Mouse (Mus musculus) embryonic fibroblast, embryonic 13.5 days (primary cell): ENCODE measurements around the gene Hltf.

Experiments used
- CTCF ChIP-seq: IDR thresholded peaks from 2 replicates; pipeline ENCODE4 v1.5.1; 2011; ENCODE audit warnings: mild to moderate bottlenecking, control low read depth, low read length, moderate library complexity, borderline replicate concordance; ENCODE audit not compliant: insufficient read depth
- POLR2A ChIP-seq: IDR thresholded peaks from 2 replicates; pipeline ENCODE4 v1.6.1; 2011; ENCODE audit warnings: low read depth, mild to moderate bottlenecking, control low read depth, low read length, moderate library complexity

DNA sequence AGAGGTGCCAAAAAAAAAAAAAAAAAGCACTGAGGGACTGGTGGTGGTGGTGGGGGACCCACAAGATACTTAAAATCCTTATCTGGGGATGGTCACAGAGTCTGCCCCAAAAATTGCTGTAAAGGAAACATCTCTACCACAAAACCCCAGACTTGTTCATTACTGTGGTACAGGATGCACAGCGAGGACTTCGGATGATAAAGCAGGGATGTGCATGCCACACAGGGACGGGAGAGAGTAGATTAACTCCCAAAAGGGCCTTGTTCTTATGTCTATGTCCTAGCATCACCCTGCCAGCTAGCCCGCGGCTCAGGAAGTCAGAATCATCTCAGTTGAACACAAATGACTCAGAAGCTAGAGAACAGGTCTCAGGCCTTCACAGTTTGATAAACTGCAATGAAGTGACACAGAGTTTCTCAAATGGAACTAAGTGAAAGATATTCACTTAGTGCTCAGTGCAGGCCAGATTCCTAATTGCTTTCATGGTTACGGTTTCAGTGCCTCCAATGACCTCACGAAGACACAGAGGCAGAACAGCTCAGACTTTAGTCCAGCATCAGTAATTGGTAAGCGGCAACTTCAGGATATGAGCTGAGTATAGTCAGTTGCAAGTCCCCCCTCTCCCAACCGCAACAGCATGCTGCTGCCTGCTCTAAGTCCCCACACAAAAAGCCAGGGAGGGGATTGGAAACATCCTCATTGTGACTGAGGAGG lies 79.4 kb downstream of the Hltf start:
- no peak for TF ChIP-seq POLR2A
- no peak for TF ChIP-seq CTCF
